Mouse (Mus musculus): ENCODE data around the gene Rpl28.

DNA sequence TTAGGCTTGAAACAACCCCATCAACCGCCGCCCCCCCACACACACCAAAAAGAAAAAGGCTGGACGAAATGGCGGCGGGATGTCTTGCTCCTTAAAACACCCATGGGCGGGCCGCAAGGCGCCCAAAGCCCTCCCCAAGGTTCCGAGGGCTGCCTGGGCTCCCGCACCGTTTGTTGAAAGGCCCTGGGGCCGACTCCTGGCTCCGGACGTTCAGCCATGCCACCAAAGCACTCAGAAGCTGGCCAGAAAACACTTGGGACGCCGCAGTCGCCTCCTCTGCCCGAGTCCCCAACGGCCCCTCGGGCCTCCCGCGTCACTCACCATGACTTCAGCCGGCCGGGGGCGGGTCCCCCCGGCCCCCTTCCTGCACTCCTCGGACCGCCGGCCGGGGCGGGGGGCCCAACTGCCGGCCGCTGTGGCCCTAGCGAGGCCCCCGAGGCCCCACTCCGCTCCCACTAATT is 19.2 kb downstream of the Rpl28 start:
- no peak for TF ChIP-seq POLR2A (IDR thresholded peaks at IDR 0.05; ENCODE audit: extremely low read depth, insufficient read depth, low read length)
- no peak for TF ChIP-seq CTCF (IDR thresholded peaks at IDR 0.05; ENCODE audit: low read depth, low read length)
